Mouse (Mus musculus) heart, postnatal 0 days (tissue): ENCODE measurements around the gene Erg.

ENCODE experiments used
- CTCF ChIP-seq: IDR thresholded peaks from 2 replicates; pipeline ENCODE4 v1.5.1; 2016; ENCODE audit warnings: antibody characterized with exemption, control low read depth, low read depth
- EP300 ChIP-seq: IDR thresholded peaks from 2 replicates; pipeline ENCODE4 v1.6.1; 2016; ENCODE audit warnings: antibody characterized with exemption, low read depth

GRCm38 (mm10) chr16:95601807-95602206 is 15.4 kb upstream of the Erg start:
- TF ChIP-seq EP300: no peak
- TF ChIP-seq CTCF: no peak
